Mouse (Mus musculus) kidney, adult 2 months (tissue): ENCODE data around the gene Wbp1l. TPM values are rescaled to one million over a fixed set of nuclear protein-coding genes. Genes with fewer than 3 reads are reported as not detected.

ENCODE experiments used
- DNase-seq: peaks from one replicate; pipeline ENCODE4 v3.0.0; 2021
- H3K27ac ChIP-seq: fragments of 200-500 bp; 2 replicates; pipeline ENCODE4 v1.5.1; 2012; ENCODE audit warnings: low read depth, low read length, control low read depth, inconsistent platforms; ENCODE audit not compliant: insufficient read depth
- H3K27me3 ChIP-seq: fragments of 200-500 bp; replicated peaks from 2 replicates; pipeline ENCODE4 v1.6.1; 2012; ENCODE audit warnings: mild to moderate bottlenecking, moderate library complexity, low read length, inconsistent platforms; ENCODE audit not compliant: control insufficient read depth, insufficient read depth
- H3K36me3 ChIP-seq: fragments of 200-500 bp; 2 replicates; pipeline ENCODE4 v1.6.1; 2012; ENCODE audit warnings: mild to moderate bottlenecking, moderate library complexity, low read length, inconsistent platforms; ENCODE audit not compliant: control insufficient read depth, insufficient read depth
- H3K4me1 ChIP-seq: fragments of 200-500 bp; 2 replicates; pipeline ENCODE4 v1.6.1; 2011; ENCODE audit warnings: low read length; ENCODE audit not compliant: control insufficient read depth, insufficient read depth
- H3K4me3 ChIP-seq: fragments of 200-500 bp; 2 replicates; pipeline ENCODE4 v1.5.1; 2011; ENCODE audit warnings: mild to moderate bottlenecking, low read depth, low read length, control low read depth; ENCODE audit not compliant: insufficient read depth
- CTCF ChIP-seq: fragments of 200-500 bp; conservative IDR thresholded peaks from 2 replicates; pipeline ENCODE4 v1.5.1; 2011; ENCODE audit warnings: low read depth, mild to moderate bottlenecking, control low read depth, low read length, moderate library complexity, mixed read lengths; ENCODE audit not compliant: insufficient read depth, insufficient read length
- POLR2A ChIP-seq: fragments of 200-500 bp; IDR thresholded peaks from one replicate; pipeline ENCODE4 v1.6.1; 2011; ENCODE audit warnings: low read depth, low read length, control low read depth
- WGBS: fragments of 180-500 bp; shearing (Covaris S2); methylation state at CpG from one replicate; pipeline ENCODE4 v1.1.7; 2018; 5-methylcytosine and 5-hydroxymethylcytosine counted together
- polyA plus RNA-seq: library from polyadenylated mRNA; depleted of rRNA; stranded (reverse); fragments of >200 nt; gene quantifications from 2 replicates; pipeline ENCODE4 v1.2.3, GENCODE M21; 2012; rRNA removed

Gene Wbp1l
- polyA plus RNA-seq, 1 experiment, result 60.3 TPM

DNA sequence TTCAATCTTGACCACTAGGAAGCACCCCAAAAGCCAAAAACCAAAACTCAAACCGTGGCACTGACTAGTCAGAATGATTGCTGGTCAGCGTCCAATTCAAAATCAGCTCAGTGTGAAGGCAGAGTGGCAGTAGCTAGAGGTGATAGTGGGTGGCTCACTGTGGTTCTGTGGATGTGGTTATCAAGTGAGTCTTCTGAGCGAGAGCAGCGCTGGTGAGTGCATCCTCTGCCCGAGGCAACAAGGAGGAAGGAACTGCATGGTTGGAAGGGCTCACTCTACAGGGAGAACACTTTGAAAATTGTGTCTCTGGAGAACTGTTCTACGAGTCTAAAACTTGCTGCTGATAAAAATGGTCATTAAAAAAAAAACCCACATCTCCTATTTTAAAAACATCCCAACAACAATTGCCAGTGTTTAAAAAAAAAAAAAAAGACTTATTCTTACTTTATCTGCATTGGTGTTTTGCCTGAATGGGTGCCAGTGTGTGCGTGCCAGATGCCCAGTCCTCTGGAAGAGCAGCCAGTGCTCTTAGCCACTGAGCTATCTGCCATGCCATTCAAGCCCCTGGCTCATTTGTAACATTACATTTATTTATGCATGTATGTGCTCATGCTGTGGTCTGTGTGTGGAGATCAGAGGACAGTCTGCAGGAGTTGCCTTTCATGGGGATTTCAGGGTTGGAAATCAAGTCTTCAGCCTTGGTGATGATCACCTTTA lies 107.1 kb downstream of the Wbp1l start:
- Histone ChIP-seq H3K36me3 (no peaks in the 10 kb centered on the region), H3K4me3 (no peak overlapping the region), H3K27me3 (no peaks in the 10 kb centered on the region), H3K4me1 (peaks cover 11% of the 10 kb centered on the region; the same call in 1 of the 2 replicates), H3K27ac (no peak overlapping the region)
- DNase-seq, result no peak
- TF ChIP-seq CTCF, result no peak
- TF ChIP-seq POLR2A, result no peak
- 64% methylated on average over 7 of the region's 7 CpGs for WGBS

- peak overlapping the region; percentile 6 for H3K27ac ChIP-seq
- DNase-seq, result no peak
- no peak overlapping the region; the same call in 1 of the 2 replicates for H3K4me3 ChIP-seq
- no peak for TF ChIP-seq POLR2A
- no peak for TF ChIP-seq CTCF
- H3K27me3 ChIP-seq, result no peaks in the 10 kb centered on the region
- no peaks in the 10 kb centered on the region for H3K36me3 ChIP-seq
- peaks cover 8% of the 10 kb centered on the region; the same call in 1 of the 2 replicates for H3K4me1 ChIP-seq
- WGBS, result 59% methylated on average over 9 of the region's 9 CpGs
These were observed 107.8 kb downstream of the Wbp1l start for GRCm38 (mm10) chr19:46706540-46707295.

Other genes starting within 250 kb of the Wbp1l start
- 1.5 and 1.6 TPM in 2 replicates for gene 2310034G01Rik, start 248.8 kb upstream of the Wbp1l start, polyA plus RNA-seq
- gene Actr1a, start 203.3 kb upstream of the Wbp1l start, polyA plus RNA-seq, result 73.8 and 80.4 TPM in 2 replicates
- 38.2 and 39.7 TPM in 2 replicates for gene Sufu, start 202.2 kb upstream of the Wbp1l start, polyA plus RNA-seq
- 41.3 and 43.6 TPM in 2 replicates for gene Trim8, start 97.4 kb upstream of the Wbp1l start, polyA plus RNA-seq
- 52.5 and 62.8 TPM in 2 replicates for gene Arl3, start 25.9 kb upstream of the Wbp1l start, polyA plus RNA-seq
- 18.9 and 23.0 TPM in 2 replicates for gene Sfxn2, start 25.7 kb upstream of the Wbp1l start, polyA plus RNA-seq
- gene Cyp17a1, start 74.1 kb downstream of the Wbp1l start, polyA plus RNA-seq, result 0.27 and 0.29 TPM in 2 replicates
- 4.8 and 6.0 TPM in 2 replicates for gene Borcs7, start 90.8 kb downstream of the Wbp1l start, polyA plus RNA-seq
- 28.8 and 43.7 TPM in 2 replicates for gene As3mt, start 108.4 kb downstream of the Wbp1l start, polyA plus RNA-seq
- 26.4 and 36.1 TPM in 2 replicates for gene Cnnm2, start 162.5 kb downstream of the Wbp1l start, polyA plus RNA-seq